Mouse (Mus musculus): ENCODE results near the gene Cluh.

Gene Cluh

GRCm38 (mm10) chr11:74648676-74649075 is 619 bp upstream of the Cluh start:
- DNase-seq = no peak

GRCm38 (mm10) chr11:74649647-74650551 is 604 bp downstream of the Cluh start:
- DNase-seq = peak in 1 of 2 experiments; percentile 44

GRCm38 (mm10) chr11:74650576-74651100 is 1.3 kb downstream of the Cluh start:
- no peak for DNase-seq

GRCm38 (mm10) chr11:74652791-74653191 is 3.5 kb downstream of the Cluh start:
- peak; percentile 50 to 54 for DNase-seq

GRCm38 (mm10) chr11:74653385-74653784 is 4.1 kb downstream of the Cluh start:
- DNase-seq = no peak

GRCm38 (mm10) chr11:74655941-74656340 is 6.6 kb downstream of the Cluh start:
- DNase-seq = no peak

- no peak for DNase-seq
These were observed 11.0 kb downstream of the Cluh start for GRCm38 (mm10) chr11:74660336-74660735.

GRCm38 (mm10) chr11:74661641-74662040 is 12.3 kb downstream of the Cluh start:
- no peak for DNase-seq

- no peak for DNase-seq
These were observed 12.9 kb downstream of the Cluh start for GRCm38 (mm10) chr11:74662221-74662620.

- DNase-seq = no peak
These were observed 15.0 kb downstream of the Cluh start for GRCm38 (mm10) chr11:74664279-74664678.

- no peak for DNase-seq
These were observed 15.6 kb downstream of the Cluh start for GRCm38 (mm10) chr11:74664906-74665305.

- DNase-seq = no peak
These were observed 16.5 kb downstream of the Cluh start for GRCm38 (mm10) chr11:74665631-74666283.

GRCm38 (mm10) chr11:74666284-74666652 is 17.0 kb downstream of the Cluh start:
- no peak for DNase-seq

- DNase-seq = no peak
These were observed 17.7 kb downstream of the Cluh start for GRCm38 (mm10) chr11:74666776-74667581.

GRCm38 (mm10) chr11:74667582-74668010 is 18.3 kb downstream of the Cluh start:
- DNase-seq = no peak

- DNase-seq = no peak
These were observed 19.2 kb downstream of the Cluh start for GRCm38 (mm10) chr11:74668466-74668865.

GRCm38 (mm10) chr11:74668971-74669370 is 19.7 kb downstream of the Cluh start:
- DNase-seq = no peak

GRCm38 (mm10) chr11:74670151-74670550 is 20.9 kb downstream of the Cluh start:
- no peak for DNase-seq

GRCm38 (mm10) chr11:74671013-74671412 is 21.7 kb downstream of the Cluh start:
- DNase-seq = no peak

GRCm38 (mm10) chr11:74671839-74672238 is 22.5 kb downstream of the Cluh start:
- no peak for DNase-seq

GRCm38 (mm10) chr11:74672901-74673513 is 23.7 kb downstream of the Cluh start:
- no peak for DNase-seq

- DNase-seq = no peak
These were observed 24.3 kb downstream of the Cluh start for GRCm38 (mm10) chr11:74673561-74673960.

GRCm38 (mm10) chr11:74674713-74675112 is 25.4 kb downstream of the Cluh start:
- no peak for DNase-seq

All from cerebellum, adult 18-20 months (tissue).